Mouse (Mus musculus) telencephalon, adult 2 months (tissue): ENCODE data around the gene Scrn2.

ENCODE experiments used
- DNase-seq: peaks from one replicate; pipeline ENCODE4 v3.0.0-alpha.2; 2011; ENCODE audit warnings: low read depth, low spot score

Scrn2 gene

DNA sequence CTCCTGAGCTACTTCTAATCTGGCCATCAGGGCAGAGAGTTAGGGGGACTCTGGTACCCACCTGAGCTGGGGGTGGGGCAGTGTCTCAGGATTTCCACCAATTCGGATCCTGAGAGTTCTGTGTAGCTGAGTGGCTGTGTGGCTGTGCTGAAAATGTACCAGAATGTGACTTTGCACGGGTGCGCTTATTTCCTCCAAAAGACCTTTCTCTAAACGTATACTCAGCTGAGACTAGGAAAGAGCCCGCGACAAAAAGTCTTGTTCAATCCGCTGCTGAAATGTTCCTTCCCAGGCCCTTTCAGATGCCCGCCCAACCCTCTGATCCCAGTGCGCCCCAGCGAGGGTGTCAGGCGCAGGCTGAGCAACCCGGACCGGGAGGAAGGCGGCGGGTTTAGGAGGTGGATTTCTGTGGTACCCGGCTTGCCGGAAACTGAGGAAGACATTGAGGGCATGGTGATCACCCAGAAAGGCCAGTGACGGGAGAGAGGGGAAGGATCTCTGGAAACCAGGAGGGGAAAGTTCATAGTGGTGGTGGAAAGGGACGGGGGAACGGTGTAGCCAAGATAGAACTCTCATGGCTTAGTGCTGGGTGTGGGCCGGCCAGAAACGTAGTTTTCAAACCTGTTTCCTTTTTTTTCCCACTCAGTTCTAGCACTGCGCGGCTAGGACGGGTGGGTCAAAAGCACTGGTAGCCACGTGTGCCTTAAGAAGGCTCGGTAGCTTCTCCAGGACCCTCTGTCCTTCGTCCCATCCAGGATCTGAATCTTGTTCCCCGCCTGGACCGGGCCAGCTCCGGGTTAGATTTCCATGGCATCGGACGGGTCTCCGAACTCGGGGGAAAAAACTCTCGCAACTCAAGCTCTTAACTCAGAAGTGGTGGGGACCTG lies 11.8 kb upstream of the Scrn2 start:
- no peak for DNase-seq

DNA sequence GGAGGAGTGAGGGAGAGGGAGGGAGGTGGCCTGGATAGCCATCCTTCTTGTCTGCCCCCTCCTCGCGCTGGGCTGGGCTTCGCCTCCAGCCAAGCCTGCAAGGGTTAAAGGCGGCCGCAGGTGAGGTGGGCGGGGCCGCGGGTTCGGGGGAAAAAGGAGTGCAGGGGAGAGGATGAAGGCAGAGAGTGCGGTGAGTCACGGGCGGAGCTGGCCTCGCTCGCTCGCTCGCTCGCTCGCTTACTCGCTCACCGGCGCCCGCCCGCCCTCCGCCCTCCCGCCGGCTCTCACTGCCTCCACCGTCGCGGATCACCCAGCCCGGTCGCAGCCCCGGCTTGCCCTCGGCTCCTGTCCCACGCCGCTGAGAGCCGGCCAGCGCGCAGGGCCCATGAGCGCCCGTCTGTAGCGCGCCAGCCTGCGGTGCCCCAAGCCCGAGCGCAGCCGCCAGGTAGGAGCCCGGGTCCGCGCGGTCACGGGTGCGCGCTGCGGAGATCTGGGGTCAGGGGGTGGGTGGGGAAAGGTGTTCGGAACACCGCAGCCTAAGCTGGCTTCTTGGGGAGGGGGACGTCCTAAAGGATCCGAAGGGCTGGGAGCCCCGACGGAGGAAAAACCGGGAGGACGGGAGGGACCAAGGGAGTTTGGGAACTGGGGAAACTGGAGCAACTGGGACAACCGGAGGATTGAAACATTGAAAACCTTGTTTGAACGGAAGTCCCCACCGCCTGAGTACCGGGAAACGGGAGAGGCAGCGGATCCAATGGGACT lies 11.0 kb upstream of the Scrn2 start:
- DNase-seq = no peak

DNA sequence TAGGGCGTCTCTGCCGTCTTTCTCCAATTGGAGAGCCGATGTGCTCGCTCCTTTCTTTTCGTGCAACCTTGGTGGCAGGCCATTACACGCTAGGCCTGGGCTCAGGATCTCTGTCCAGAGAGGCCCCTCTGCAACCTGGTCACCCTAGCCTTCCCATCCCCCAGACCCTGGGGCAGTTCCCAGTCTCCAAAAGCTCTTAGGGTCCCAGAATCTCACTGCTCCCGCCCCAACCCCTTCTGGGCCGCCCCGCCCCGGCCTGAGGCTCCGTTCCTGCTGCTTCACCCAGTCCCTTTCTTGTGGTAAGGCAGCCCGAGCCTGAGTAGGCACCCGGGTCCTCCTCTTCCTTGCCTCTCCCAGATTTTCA lies 10.4 kb upstream of the Scrn2 start:
- no peak for DNase-seq

DNA sequence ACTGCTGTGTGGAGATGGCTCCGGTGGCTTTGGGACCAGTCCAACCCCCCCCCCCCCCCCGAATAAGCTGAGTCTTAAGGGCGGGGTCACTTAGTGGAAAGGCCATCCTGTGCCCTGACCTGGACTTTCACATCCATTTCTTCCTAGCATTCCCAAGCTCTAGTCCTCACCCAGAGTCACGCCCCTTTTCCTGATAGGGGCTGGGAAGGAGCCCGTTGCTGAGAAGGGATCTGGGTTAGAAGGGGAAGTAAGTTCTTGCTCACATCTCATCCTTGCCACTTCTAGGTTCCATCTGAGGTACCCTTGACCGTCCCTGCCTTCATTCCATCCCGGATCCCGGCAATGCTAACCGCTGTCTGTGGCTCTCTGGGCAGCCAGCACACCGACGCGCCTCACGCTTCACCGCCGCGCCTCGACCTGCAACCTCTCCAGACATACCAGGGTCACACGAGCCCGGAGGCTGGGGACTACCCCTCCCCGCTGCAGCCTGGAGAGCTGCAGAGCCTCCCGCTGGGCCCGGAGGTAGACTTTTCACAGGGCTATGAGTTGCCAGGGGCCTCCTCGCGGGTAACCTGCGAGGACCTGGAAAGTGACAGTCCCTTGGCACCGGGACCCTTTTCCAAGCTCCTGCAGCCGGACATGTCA lies 8.5 kb upstream of the Scrn2 start:
- no peak for DNase-seq

DNA sequence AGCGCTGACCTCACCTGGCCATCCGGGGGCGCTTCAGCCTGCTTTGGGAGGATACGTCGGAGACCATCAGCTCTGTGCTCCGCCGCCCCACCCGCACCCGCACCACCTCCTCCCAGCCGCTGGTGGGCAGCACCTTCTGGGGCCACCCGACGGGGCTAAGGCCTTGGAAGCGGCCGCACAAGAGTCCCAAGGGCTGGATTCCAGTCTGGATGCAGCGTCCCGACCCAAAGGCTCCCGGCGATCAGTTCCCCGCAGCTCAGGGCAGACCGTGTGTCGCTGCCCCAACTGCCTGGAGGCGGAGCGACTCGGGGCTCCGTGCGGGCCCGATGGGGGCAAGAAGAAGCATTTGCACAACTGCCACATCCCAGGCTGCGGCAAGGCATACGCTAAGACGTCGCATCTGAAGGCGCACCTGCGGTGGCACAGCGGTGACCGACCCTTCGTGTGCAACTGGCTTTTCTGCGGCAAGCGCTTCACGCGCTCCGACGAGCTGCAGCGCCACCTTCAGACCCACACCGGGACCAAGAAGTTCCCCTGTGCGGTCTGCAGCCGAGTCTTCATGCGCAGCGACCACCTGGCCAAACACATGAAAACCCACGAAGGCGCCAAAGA lies 7.8 kb upstream of the Scrn2 start:
- DNase-seq = no peak

DNA sequence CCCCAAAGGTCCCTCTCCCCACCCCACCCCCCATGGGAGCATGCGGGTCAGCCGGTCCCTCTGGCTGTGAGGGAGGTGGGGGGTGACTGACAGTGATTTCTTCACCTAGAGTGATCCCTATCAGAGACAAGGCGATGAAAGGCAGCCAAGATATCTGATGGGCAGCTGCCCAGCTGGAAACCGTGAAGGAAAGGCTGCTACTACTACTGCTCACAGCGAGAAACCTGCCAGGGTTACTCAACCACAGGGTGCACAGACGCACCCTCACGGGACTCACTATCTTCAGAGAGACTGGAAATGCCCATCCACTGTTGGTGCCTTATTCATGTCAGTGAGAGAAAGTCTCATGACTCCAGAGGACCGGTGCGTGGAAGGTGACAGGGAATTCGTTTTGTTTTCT lies 4.8 kb upstream of the Scrn2 start:
- DNase-seq = no peak

DNA sequence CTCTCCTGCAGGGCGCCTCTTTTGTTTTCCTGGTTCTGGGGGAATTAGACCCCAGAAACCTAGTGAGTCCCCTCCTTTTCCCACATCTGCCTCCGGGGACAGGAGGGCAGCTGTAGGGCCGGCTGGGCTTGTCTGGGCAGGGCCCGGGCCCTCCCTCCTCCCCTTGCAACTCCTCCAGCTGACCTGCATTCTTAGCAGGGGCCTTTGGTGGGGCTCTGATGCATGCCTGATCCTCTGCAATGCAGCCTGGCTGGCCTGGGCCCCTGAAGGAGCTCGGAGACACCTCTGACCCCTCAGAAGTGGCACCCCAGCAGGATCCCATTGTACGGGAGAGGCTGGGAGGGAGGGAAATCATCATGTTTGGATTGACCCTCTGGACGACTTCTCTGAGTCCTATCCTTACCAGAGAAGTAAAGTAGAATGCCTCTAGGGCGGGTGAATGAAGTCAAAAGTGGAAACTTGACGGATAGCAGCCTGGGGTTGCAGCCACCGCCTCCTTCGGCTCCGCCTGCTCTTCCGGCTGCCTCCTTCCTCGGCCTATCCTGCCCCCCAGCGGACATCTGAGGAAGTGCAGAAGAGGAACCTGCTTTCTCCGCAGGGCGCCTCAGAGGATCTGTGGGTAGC lies 3.9 kb upstream of the Scrn2 start:
- no peak for DNase-seq

DNA sequence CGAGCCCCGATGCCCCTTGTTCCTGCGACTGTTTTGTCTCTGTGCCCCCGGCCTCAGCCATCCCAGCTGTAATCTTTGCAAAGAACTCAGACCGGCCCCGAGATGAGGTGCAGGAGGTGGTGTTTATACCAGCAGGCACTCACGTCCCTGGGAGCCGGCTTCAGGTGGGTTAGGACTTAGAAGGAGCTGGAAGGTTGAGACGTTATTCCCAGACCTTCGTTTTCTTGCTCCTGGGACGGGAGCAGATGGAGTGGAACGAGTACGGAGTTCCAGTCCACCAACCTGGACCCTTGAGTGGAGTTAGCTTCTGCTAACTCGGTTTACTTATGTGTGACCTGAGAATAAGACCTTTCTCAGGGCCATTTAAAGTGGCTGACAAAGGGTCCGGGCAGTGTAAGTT lies 688 bp downstream of the Scrn2 start:
- DNase-seq = no peak

DNA sequence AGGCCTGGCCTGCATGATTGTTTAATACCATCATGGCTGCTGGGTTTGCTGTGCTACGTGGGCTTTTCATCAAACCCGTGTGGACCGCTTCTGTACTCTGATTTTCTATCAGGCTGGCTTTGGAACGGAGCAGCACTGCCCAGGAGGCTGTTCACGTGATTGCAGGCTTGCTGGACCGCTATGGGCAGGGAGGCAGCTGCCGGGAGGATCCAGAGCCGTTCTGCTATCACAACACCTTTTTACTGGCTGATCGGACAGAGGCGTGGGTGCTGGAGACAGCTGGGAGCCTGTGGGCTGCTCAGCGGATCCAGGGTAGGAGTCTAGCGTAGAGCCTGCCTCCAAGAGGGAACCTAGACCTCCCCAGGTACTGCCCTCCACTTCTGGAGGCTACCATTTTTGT lies 2.2 kb downstream of the Scrn2 start:
- no peak for DNase-seq

DNA sequence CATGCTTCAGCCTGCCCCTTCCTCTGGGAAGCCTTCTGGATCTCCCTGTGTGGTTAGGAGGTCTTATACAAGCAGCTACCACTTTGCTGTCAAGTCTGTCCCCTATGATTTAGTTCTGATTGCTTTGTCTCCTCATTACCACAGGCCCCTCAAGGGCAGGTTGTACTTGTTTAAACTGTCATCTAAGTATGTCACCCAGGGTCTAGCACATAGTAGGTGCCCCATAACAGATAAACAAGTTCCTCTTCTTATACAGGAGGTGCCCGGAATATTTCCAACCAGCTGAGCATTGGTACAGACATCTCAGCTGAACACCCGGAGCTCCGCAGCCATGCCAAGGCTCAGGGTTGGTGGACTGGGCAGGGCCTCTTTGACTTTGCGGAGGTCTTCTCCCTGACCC lies 2.8 kb downstream of the Scrn2 start:
- DNase-seq = no peak

DNA sequence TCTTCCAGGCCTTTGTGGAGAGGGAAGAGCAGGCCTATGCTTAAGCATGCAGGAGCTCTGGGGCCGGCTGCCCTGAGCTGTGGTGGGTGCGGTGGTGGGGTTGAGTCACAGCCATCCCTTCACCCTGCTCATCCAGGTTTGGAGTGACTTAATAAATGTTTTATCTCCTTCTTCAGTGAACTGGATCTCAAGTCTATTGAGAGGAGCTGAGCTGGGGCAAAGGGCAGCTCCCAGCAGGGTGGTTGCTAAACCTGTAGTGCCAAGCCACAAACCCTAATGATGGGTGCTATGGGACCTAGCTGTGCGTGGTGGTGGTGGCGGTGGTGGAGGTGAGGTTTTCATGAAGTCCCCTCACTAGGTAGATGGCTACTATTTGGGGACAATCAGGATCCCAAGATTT lies 4.0 kb downstream of the Scrn2 start:
- no peak for DNase-seq

DNA sequence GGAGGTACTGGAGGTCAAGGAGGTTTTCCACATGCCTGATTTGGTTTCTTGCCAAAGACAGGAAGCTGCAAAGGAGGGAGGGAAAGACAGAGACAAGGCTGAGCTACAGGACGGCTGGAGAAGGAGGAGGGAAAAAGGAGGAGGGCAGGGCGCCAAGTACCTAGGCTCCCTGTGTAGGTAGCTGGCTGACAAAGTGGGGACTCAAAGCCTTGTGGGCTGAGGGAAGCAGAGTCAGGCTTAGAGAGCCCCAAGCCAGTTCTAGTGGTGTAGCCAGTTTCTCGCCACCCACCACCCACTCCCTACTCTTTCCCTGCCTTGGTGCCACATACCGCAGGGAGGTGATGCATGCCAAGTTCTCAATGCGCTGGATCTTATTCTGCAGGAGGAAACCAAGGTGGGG lies 6.4 kb downstream of the Scrn2 start:
- DNase-seq = peak; percentile 72

DNA sequence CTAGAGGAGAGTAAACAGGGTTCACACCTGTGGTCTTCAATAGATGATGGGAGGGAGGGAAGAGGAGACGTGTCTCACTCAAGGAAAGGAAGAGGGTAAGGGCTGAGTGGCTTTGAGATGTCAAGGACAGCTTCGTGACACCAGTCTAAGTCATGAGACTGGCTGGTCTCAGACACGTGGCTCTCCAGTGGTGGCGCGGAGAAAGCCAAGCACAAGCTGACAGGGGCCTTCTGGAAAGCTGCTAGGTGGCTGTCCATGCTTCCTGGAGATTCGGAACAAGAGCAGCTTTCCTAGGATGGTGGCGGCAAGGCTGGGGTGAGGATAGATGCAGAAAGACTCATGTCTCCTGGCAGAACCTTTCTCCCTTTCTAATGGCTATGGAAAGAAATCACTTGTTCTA lies 9.1 kb downstream of the Scrn2 start:
- no peak for DNase-seq

DNA sequence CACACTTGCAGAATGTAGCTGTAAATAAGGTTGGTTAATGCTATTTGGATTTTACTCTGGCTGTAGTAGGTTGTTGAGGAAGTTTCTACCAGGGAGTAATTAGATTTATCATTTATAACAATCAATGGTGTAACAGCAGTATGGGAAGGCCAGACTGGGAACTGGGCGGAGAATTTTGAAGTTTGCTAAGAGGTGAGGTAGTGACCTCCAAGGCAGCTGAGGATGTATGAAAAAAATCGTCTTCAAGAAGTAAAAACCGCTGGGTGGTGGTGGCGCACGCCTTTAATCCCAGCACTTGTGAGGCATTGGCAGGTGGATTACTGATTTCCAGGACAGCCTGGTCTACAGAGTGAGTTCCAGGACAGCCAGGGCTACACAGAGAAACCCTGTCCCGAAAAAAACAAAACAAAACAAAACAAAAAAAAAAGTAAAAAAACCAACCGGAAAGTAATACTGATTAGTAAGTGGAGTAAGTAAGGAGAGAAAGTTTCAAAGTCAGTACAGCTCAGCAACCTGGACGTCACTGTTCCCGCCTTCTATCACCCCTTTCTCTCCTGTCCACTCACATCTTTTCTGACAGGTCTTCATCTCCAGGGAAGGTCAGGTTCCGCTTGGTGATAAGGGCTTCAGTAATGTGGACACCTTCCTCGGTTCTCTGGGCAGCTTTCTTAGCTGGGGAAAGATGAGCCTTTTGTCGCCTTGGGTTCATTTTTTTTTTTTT lies 10.7 kb downstream of the Scrn2 start:
- no peak for DNase-seq

DNA sequence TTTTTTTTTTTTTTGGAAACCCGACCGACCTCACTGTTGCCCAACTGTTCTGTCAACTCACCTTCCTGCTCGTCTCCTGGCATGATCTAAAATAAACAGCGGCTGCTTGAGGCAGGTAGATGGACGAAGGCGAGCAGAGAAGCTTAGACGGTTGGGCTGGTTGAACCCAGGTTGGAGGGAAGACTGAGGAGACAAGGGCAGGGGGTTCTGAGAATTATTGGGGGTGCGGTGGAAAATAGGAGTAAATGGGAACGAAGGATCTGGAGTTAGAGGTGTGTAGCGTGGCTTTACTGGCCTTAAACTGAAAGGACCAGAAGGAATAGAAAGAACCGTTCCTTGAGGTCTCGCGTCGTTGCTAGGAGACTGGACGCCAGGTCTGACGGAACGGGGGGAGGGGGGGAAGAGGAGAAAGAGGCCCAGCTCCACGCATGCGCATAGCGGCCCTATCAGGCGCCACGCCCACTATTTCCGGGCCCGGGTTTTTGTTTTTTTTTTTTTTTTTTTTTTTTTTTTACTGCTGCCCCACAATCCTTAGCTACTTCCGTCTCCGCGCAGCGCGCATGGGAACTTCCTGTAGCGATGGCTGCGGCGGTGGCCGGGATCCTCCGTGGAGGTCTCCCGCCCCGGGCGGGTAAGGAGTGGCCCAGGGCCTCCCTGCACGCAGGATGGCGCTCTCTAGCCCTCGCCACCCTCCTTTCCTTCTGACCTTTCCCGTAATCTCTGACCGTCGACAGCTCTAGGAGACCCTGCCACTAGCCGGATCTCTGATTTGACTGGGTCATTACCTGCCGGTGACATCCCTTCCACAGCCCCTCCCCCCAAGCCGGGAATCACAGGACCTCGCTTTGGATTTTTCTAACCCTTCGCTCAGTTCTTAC lies 11.5 kb downstream of the Scrn2 start, which contains the start of the genes Lrrc46 and Mrpl10:
Gene Lrrc46, minus strand, starts transcription at position 386 of the 878 bp plus-strand sequence.
Gene Mrpl10, plus strand, starts transcription at position 539 of the 878 bp plus-strand sequence.
- peak; percentile 89 for DNase-seq

DNA sequence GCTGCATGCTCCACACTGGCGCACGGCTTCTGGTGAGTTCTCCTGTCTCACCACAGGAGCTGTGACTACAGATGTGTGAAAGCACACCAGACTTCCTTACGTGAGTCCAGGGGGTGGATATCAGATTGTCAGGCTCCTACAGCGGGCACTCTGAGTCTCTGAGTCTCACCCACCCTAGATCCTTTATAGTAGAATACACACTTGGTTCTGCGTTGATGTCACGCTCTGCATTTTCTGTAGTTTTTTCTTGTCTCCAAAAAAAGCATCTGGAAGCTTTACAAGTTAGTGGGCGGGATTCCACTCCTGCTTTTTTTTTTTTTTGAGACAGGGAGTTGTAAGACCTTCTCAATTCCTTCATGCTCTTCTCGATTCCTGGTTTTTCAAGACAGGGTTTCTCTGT lies 15.2 kb downstream of the Scrn2 start:
- peak; percentile 69 for DNase-seq

DNA sequence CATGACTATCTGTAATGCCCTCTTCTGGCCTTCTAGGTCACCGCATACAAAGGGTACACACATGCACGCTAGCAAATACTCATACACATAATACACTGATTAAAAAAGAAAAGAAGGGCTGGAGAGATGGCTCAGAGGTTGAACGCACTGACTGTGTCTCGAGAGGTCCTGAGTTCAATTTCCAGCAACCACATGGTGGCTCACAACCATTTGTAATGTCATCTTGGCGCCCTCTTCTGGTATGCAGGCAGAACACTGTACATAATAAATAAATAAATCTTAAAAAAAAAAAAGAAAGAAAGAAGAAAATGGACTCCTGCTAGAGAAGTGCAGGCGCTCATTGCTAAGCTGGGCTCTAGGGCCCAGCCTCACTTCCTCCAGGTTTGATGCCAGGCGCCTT lies 16.1 kb downstream of the Scrn2 start:
- DNase-seq = no peak

DNA sequence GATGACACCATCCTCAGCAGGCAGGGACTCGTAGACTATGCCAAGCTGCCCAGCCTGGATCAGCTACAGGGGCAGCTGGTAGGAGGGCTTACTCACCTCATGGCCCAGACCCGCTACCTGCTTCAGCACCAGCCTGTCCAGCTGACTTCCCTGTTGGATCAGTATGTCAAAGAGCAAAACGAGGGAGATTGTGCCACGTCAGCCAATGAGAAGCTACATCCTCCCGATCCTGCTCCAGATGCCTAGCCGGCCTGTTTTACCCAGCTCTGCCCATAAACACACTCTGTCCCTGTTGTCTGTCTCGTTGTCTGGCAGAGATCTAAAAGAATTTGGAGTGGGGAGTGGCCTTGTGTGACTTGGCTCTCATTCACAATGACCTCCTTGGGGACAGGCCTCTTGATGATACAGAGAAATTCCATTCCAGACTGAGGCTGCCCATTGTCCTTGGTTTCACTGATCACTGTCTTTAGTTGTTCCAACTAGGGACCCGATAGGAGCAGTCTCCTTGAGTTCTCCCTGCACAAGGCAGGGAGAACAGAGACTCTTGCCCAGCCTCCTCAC lies 18.4 kb downstream of the Scrn2 start:
- DNase-seq = no peak

DNA sequence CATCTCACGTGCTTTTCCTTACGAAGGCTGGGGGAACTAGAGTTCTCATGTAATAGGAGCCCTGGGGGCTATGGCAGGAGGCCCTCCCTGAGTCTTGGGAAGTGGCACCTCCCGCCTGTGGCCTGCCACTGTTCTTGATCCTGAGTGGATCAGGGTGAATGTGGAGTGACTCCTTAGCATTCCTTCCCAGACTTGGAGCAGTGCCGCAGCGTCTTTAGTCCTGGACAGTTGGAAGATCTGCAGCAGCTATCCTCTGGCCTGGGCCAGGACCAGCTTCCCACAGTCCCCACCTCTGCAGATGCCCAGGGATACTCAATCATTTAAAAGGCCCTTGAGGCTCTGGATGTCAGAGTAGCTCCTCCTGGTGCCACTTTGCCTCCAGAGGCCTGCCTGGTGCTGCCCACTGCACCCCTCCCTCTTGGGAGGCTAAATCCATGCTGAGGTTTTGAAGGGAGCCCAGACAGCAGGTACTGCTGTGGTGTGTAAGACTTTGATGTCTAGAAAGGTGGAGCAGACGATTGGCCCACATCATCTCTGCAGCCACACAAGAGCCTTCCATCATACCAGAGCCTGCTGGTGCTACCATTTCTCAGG lies 19.9 kb downstream of the Scrn2 start:
- DNase-seq = no peak
